Mouse (Mus musculus): ENCODE data around the gene Erich2. TPM values are rescaled to one million over a fixed set of nuclear protein-coding genes. Genes with fewer than 3 reads are reported as not detected.
"Not testable (repeated sequence)": the region's sequence is repeated elsewhere in the genome, so short reads cannot be mapped to it uniquely, and the experiment has no call there.

Gene Erich2
- total and polyA plus RNA-seq, 2 experiments = not detected

GRCm38 (mm10) chr2:70503436-70503835 lies 5.2 kb upstream of the Erich2 start:
- peaks cover 7% of the 10 kb centered on the region; the same call in 1 of the 2 replicates for H3K27me3 ChIP-seq (ENCODE audit: control insufficient read depth, insufficient read depth, low read length)
- no peaks in the 10 kb centered on the region for H3K4me1 ChIP-seq (ENCODE audit: control insufficient read depth, insufficient read depth, low read length)
- no peak for DNase-seq (ENCODE audit: extremely low read depth, low read depth, low spot score)
- WGBS = 72% methylated on average over 10 of the region's 10 CpGs
- H3K4me3 ChIP-seq (ENCODE audit: insufficient read depth, low read depth, low read length) = no peak overlapping the region
- no peak for TF ChIP-seq CTCF (IDR thresholded peaks at IDR 0.05; ENCODE audit: low read depth, low read length)
- no peak for TF ChIP-seq POLR2A (IDR thresholded peaks at IDR 0.05; ENCODE audit: extremely low read depth, insufficient read depth, low read length)
- no peak overlapping the region for H3K27ac ChIP-seq (replicated peaks; ENCODE audit: insufficient read depth, low read depth, low read length)
- no peaks in the 10 kb centered on the region for H3K79me2 ChIP-seq (ENCODE audit: control insufficient read depth, insufficient read depth, low read length)
- no peaks in the 10 kb centered on the region for H3K36me3 ChIP-seq (ENCODE audit: control insufficient read depth, insufficient read depth, low read length)
- H3K9ac ChIP-seq (ENCODE audit: low read depth, low read length) = no peak overlapping the region

GRCm38 (mm10) chr2:70505229-70505628 lies 3.4 kb upstream of the Erich2 start:
- 0% methylated on average over 1 of the region's 1 CpGs for WGBS
- peaks cover 7% of the 10 kb centered on the region; the same call in 1 of the 2 replicates for H3K27me3 ChIP-seq (ENCODE audit: control insufficient read depth, insufficient read depth, low read length)

GRCm38 (mm10) chr2:70505896-70506295 lies 2.7 kb upstream of the Erich2 start:
- Histone ChIP-seq H3K4me1 (ENCODE audit: control insufficient read depth, insufficient read depth, low read length) (0 out of 2 replicates have a peak, but pooled peaks cover 3% of the 10 kb centered on the region), H3K79me2 (ENCODE audit: control insufficient read depth, insufficient read depth, low read length) (no peaks in the 10 kb centered on the region), H3K27ac (replicated peaks; ENCODE audit: insufficient read depth, low read depth, low read length) (no peak overlapping the region), H3K4me3 (ENCODE audit: insufficient read depth, low read depth, low read length) (no peak overlapping the region), H3K27me3 (ENCODE audit: control insufficient read depth, insufficient read depth, low read length) (peaks cover 7% of the 10 kb centered on the region; the same call in 1 of the 2 replicates), H3K36me3 (ENCODE audit: control insufficient read depth, insufficient read depth, low read length) (no peaks in the 10 kb centered on the region), H3K9ac (ENCODE audit: low read depth, low read length) (no peak overlapping the region)
- TF ChIP-seq POLR2A (IDR thresholded peaks at IDR 0.05; ENCODE audit: extremely low read depth, insufficient read depth, low read length) (no peak), CTCF (IDR thresholded peaks at IDR 0.05; ENCODE audit: low read depth, low read length) (no peak)
- DNase-seq (ENCODE audit: extremely low read depth, low read depth, low spot score) = peak; percentile 53
- WGBS = 13% methylated on average over 4 of the region's 4 CpGs

More at GRCm38 (mm10) chr2:70505229-70505628, 3.4 kb upstream of the Erich2 start:
- TF ChIP-seq POLR2A (IDR thresholded peaks at IDR 0.05; ENCODE audit: extremely low read depth, insufficient read depth, low read length) (no peak), CTCF (IDR thresholded peaks at IDR 0.05; ENCODE audit: low read depth, low read length) (no peak)
- no peaks in the 10 kb centered on the region for H3K36me3 ChIP-seq (ENCODE audit: control insufficient read depth, insufficient read depth, low read length)
- no peak overlapping the region for H3K27ac ChIP-seq (replicated peaks; ENCODE audit: insufficient read depth, low read depth, low read length)
- H3K4me1 ChIP-seq (ENCODE audit: control insufficient read depth, insufficient read depth, low read length) = 0 out of 2 replicates have a peak, but pooled peaks cover 3% of the 10 kb centered on the region
- no peaks in the 10 kb centered on the region for H3K79me2 ChIP-seq (ENCODE audit: control insufficient read depth, insufficient read depth, low read length)
- no peak overlapping the region for H3K9ac ChIP-seq (ENCODE audit: low read depth, low read length)
- H3K4me3 ChIP-seq (ENCODE audit: insufficient read depth, low read depth, low read length) = no peak overlapping the region
- peak; percentile 31 for DNase-seq (ENCODE audit: extremely low read depth, low read depth, low spot score)

DNA sequence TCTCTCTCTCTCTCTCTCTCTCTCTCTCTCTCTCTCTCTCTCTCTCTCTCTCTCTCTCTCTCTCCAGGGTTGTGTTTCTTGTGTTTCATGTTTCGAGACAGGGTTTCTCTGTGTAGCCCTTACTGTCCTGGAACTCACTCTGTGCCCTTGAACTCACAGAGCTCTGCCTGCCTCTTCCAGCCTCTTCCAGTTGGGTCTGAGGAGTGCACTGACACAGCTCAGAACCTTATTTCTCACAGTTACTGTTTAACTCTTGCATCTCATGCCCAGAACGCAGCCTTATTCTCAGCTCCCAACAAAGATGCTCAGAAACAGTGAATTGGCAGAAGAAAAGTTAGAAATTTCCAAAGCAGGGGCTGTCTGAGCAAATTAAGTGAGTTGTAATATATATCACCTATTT lies 2.2 kb upstream of the Erich2 start:
- no peak for TF ChIP-seq CTCF (IDR thresholded peaks at IDR 0.05; ENCODE audit: low read depth, low read length)
- TF ChIP-seq POLR2A (IDR thresholded peaks at IDR 0.05; ENCODE audit: extremely low read depth, insufficient read depth, low read length) = no peak
- Histone ChIP-seq H3K27me3 (ENCODE audit: control insufficient read depth, insufficient read depth, low read length) (peaks cover 7% of the 10 kb centered on the region; the same call in 1 of the 2 replicates), H3K4me1 (ENCODE audit: control insufficient read depth, insufficient read depth, low read length) (0 out of 2 replicates have a peak, but pooled peaks cover 3% of the 10 kb centered on the region), H3K4me3 (ENCODE audit: insufficient read depth, low read depth, low read length) (no peak overlapping the region), H3K27ac (replicated peaks; ENCODE audit: insufficient read depth, low read depth, low read length) (no peak overlapping the region), H3K36me3 (ENCODE audit: control insufficient read depth, insufficient read depth, low read length) (no peaks in the 10 kb centered on the region), H3K9ac (ENCODE audit: low read depth, low read length) (no peak overlapping the region), H3K79me2 (ENCODE audit: control insufficient read depth, insufficient read depth, low read length) (no peaks in the 10 kb centered on the region)
- 36% methylated on average over 2 of the region's 2 CpGs for WGBS
- DNase-seq (ENCODE audit: extremely low read depth, low read depth, low spot score) = no peak

DNA sequence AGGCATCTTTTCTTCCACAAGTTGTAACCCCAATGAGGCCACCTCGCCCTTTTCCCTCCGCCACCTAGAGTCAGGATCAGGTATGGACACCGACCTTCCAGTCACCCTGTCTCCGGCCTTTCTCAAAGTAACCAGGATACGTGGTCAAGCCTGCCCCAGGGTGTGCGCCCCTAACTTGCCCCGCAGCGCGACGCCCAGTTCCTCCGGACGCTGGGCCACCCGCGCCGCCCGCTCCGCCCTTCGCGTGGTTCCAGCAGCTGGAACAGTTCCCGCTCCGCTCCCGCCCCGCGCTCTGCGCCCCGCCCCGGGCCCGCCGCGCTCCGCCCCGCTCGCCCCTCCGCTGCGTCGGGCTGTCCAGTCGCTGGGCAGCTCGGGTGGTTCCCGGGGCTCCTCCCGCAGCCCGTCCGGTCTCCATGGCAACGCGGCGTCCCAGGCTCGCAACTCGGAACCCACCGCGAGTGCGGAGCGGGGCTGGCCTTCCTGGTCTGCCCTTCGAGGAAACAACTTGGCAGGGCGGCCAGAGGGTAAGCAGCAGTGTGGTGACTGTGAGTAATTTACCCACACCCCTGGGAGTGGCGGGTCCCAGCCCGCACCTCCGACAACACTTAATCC lies 508 bp downstream of the Erich2 start:
- no peak overlapping the region for H3K27ac ChIP-seq (replicated peaks; ENCODE audit: insufficient read depth, low read depth, low read length)
- H3K4me1 ChIP-seq (ENCODE audit: control insufficient read depth, insufficient read depth, low read length) = 0 out of 2 replicates have a peak, but pooled peaks cover 3% of the 10 kb centered on the region
- TF ChIP-seq CTCF (IDR thresholded peaks at IDR 0.05; ENCODE audit: low read depth, low read length) (peak; percentile 62), POLR2A (IDR thresholded peaks at IDR 0.05; ENCODE audit: extremely low read depth, insufficient read depth, low read length) (no peak)
- no peaks in the 10 kb centered on the region for H3K79me2 ChIP-seq (ENCODE audit: control insufficient read depth, insufficient read depth, low read length)
- peak; percentile 12 for DNase-seq (ENCODE audit: extremely low read depth, low read depth, low spot score)
- H3K4me3 ChIP-seq (ENCODE audit: insufficient read depth, low read depth, low read length) = peak overlapping the region; percentile 64
- peaks cover 5% of the 10 kb centered on the region; the same call in 1 of the 2 replicates for H3K27me3 ChIP-seq (ENCODE audit: control insufficient read depth, insufficient read depth, low read length)
- H3K9ac ChIP-seq (ENCODE audit: low read depth, low read length) = peak overlapping the region; percentile 10
- H3K36me3 ChIP-seq (ENCODE audit: control insufficient read depth, insufficient read depth, low read length) = no peaks in the 10 kb centered on the region
- WGBS = under 1% methylated on average over 56 of the region's 56 CpGs

DNA sequence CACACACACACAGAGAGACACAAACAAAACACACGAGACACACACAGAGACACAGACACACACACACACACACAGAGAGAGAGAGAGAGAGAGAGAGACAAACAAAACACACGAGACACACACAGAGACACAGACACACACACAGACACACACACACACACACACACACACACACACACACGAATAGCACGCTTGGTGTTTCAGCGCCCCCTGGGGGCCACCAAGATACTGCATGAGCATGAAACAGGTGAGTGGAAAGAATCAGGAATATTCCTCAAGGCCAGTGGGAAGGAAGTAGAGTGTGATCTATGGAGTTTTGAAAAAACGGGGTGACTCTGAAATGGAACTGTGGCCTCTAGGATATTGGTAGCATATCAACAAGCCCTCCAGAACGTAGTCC lies 29.7 kb downstream of the Erich2 start:
- 32% methylated on average over 7 of the region's 7 CpGs for WGBS
- DNase-seq (ENCODE audit: extremely low read depth, low read depth, low spot score) = peak; percentile 25
- peak; percentile 72 for TF ChIP-seq CTCF (IDR thresholded peaks at IDR 0.05; ENCODE audit: low read depth, low read length)

More for the DNA sequence above, 29.7 kb downstream of the Erich2 start:
- H3K36me3 ChIP-seq (ENCODE audit: control insufficient read depth, insufficient read depth, low read length); H3K27me3 ChIP-seq (ENCODE audit: control insufficient read depth, insufficient read depth, low read length); H3K27ac ChIP-seq (replicated peaks; ENCODE audit: insufficient read depth, low read depth, low read length); H3K79me2 ChIP-seq (ENCODE audit: control insufficient read depth, insufficient read depth, low read length); H3K4me1 ChIP-seq (ENCODE audit: control insufficient read depth, insufficient read depth, low read length); H3K9ac ChIP-seq (ENCODE audit: low read depth, low read length); H3K4me3 ChIP-seq (ENCODE audit: insufficient read depth, low read depth, low read length): not testable (repeated sequence)
